Mouse (Mus musculus) heart, adult 8-10 months (tissue): Measurements from ENCODE around the gene Tcf3. TPM values are rescaled to one million over a fixed set of nuclear protein-coding genes. Genes with fewer than 3 reads are reported as not detected.

Experiments
- DNase-seq: peaks from one replicate; pipeline ENCODE4 v3.0.0; 2022; ENCODE audit warnings: low spot score
- total RNA-seq, 4 experiments: library from RNA; stranded (reverse); gene quantifications; 2 replicates each; pipeline ENCODE4 v1.2.4; 2022

Gene Tcf3
- total RNA-seq, 4 experiments from 2014 or later = 15.8 to 18.0 (median 17.6) TPM

GRCm38 (mm10) chr10:80385811-80386734, 47.4 kb downstream of the Tcf3 start:
- DNase-seq = no peak

GRCm38 (mm10) chr10:80385310-80385709, 48.1 kb downstream of the Tcf3 start:
- DNase-seq = no peak

- no peak for DNase-seq
Measured at GRCm38 (mm10) chr10:80384709-80385108, 48.7 kb downstream of the Tcf3 start.

- DNase-seq = no peak
Measured at GRCm38 (mm10) chr10:80384115-80384639, 49.3 kb downstream of the Tcf3 start.

GRCm38 (mm10) chr10:80383431-80383830, 50.0 kb downstream of the Tcf3 start:
- DNase-seq = no peak

- DNase-seq = no peak
Measured at GRCm38 (mm10) chr10:80382641-80383365, 50.6 kb downstream of the Tcf3 start.

GRCm38 (mm10) chr10:80377716-80378115, 55.7 kb downstream of the Tcf3 start:
- DNase-seq = no peak

GRCm38 (mm10) chr10:80376160-80376559, 57.3 kb downstream of the Tcf3 start:
- peak; percentile 85 for DNase-seq

- DNase-seq = peak; percentile 67
Measured at GRCm38 (mm10) chr10:80374063-80374462, 59.4 kb downstream of the Tcf3 start.

- no peak for DNase-seq
Measured at GRCm38 (mm10) chr10:80372706-80373105, 60.7 kb downstream of the Tcf3 start.

GRCm38 (mm10) chr10:80371983-80372382, 61.5 kb downstream of the Tcf3 start:
- DNase-seq = no peak

GRCm38 (mm10) chr10:80371411-80371966, 62.0 kb downstream of the Tcf3 start:
- DNase-seq = no peak

- DNase-seq = no peak
Measured at GRCm38 (mm10) chr10:80369995-80370747, 63.3 kb downstream of the Tcf3 start.

- DNase-seq = no peak
Measured at GRCm38 (mm10) chr10:80368392-80368791, 65.1 kb downstream of the Tcf3 start.

- no peak for DNase-seq
Measured at GRCm38 (mm10) chr10:80367954-80368353, 65.5 kb downstream of the Tcf3 start.

GRCm38 (mm10) chr10:80365736-80366135, 67.7 kb downstream of the Tcf3 start:
- no peak for DNase-seq

GRCm38 (mm10) chr10:80363734-80364133, 69.7 kb downstream of the Tcf3 start:
- DNase-seq = no peak
